Mouse (Mus musculus): ENCODE measurements at regions not wholly inside any gene's neighbourhood (a gene's known extent, or its start where the extent isn't known, plus 50 kb on each side); places are given as distances from the start of the nearest gene placed in this dataset.

DNA sequence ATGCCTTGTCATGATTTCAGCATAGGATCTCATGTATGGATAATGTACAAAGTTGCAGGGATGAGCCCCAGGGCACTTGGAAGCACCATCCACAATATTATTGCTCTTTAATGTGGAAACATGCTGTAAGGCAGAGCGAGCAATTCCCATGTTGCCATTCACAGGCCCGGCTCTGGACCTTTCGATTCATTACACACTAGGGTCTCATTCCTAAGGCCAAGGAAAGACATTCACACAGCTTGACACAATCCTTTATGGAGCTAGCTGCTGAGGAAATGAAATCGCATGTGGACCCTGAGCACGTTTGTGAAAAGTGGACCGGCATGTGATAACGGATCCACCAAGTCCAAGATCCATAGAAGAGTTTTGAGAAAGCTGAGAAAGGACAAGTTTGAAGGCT is 105.2 kb downstream of the Elovl4 start:
- H3K4me1 ChIP-seq, result 0 out of 2 replicates have a peak, but pooled peaks cover 3% of the 10 kb centered on the region
- 60% methylated on average over 7 of the region's 7 CpGs for WGBS
- H3K9me3 ChIP-seq (replicated peaks), result no peaks in the 10 kb centered on the region
- H3K4me2 ChIP-seq, result no peak overlapping the region
- H3K36me3 ChIP-seq, result no peaks in the 10 kb centered on the region
- ATAC-seq (ENCODE audit: low FRiP score), result no peak
- no peaks in the 10 kb centered on the region for H3K27me3 ChIP-seq (replicated peaks)
- no peak overlapping the region for H3K4me3 ChIP-seq (replicated peaks)
- H3K9ac ChIP-seq (replicated peaks), result no peak overlapping the region
- no peak overlapping the region for H3K27ac ChIP-seq (replicated peaks)

DNA sequence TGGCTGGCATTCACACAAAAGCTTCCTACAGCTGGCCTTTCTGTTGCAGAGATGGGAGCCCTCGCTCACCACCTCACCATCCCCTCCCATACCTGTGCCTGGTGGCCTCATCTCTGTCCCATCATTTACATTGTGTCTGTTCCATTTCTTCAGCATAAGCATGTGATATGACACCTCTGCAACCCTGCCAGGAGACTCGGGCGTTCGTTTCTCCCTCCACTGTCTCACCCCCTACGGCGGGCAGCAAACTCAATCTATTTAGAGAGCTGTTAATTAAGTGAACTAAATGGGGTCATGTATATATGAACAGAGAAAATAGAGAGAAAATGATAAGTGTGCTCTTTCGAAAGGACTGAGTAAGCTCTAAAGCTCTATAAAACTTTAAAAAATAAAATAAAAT is 106.0 kb downstream of the Elovl4 start:
- no peak overlapping the region for H3K27ac ChIP-seq (replicated peaks)
- ATAC-seq (ENCODE audit: low FRiP score), result 0 out of 2 replicates have a peak, but pooled peaks have one; percentile 36
- no peaks in the 10 kb centered on the region for H3K27me3 ChIP-seq (replicated peaks)
- no peaks in the 10 kb centered on the region for H3K9me3 ChIP-seq (replicated peaks)
- no peaks in the 10 kb centered on the region for H3K36me3 ChIP-seq
- no peak overlapping the region for H3K4me3 ChIP-seq (replicated peaks)
- H3K4me2 ChIP-seq, result no peak overlapping the region
- WGBS, result 66% methylated on average over 7 of the region's 7 CpGs
- no peak overlapping the region for H3K9ac ChIP-seq (replicated peaks)
- H3K4me1 ChIP-seq, result 0 out of 2 replicates have a peak, but pooled peaks cover 3% of the 10 kb centered on the region

DNA sequence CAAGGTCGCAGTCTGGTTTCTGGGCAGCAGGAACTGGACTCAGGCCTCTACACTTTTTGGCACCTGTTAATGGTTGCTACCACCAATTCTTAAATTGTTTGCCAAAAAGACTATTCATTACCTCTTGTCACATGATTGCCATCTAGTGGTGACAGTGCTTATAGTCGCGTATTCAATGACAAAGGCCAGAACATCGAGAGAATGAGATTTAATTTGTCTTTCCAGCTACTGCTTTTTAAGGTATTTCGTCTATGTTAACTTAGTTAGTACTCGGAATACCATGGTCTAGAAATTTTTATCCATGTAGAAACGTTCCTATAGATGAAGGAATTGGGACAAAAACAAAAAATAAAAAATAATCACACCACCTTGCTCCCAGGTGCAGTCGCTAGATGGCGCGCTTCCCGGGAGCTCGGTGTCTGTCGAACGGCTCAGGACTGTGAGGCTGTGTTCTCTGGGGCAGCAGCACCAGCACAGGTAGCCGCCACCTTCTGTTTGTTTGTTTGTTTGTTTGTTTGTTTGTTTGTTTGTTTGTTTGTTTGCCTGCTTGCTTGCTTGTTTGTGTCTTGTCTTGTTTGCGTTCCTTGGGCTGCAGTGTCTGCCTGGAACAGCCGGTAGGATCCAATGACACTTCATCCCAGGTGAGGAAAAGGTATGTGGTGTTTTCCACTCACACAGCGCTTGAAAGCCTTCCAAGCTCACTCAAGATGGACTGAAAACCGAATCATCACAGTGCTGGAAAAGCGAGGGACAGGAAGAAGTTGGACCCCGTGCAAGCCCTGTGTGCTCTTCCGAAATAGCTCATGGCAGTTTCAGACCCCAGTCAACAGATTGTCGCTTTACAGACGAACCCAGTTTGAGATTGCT is 114.5 kb downstream of the Elovl4 start:
- Histone ChIP-seq H3K4me1 (peaks cover 16% of the 10 kb centered on the region), H3K27me3 (replicated peaks) (no peaks in the 10 kb centered on the region), H3K9ac (replicated peaks) (0 out of 2 replicates have a peak overlapping the region, but pooled peaks have one; percentile 14), H3K36me3 (no peaks in the 10 kb centered on the region), H3K9me3 (replicated peaks) (no peaks in the 10 kb centered on the region), H3K27ac (replicated peaks) (no peak overlapping the region; the same call in 1 of the 2 replicates), H3K4me2 (peak overlapping the region; percentile 50), H3K4me3 (replicated peaks) (peak overlapping the region; percentile 30)
- peak; percentile 89 for ATAC-seq (ENCODE audit: low FRiP score)
- WGBS, result 22% methylated on average over 24 of the region's 24 CpGs

Measured in neural tube, embryonic 15.5 days (tissue).